Mouse (Mus musculus) ovary, postnatal 36 days (tissue): ENCODE data around the gene Angel1.

Source experiments
- DNase-seq: peaks from one replicate; pipeline ENCODE4 v3.0.0; 2022; ENCODE audit warnings: low spot score, mixed read lengths

The Angel1 gene

GRCm38 (mm10) chr12:86726120-86726640 lies at the start of gene Angel1:
Gene Angel1 (minus strand): TSS chr12:86726460.
- peak; percentile 97 for DNase-seq

- DNase-seq: peak; percentile 55
Measured at GRCm38 (mm10) chr12:86775561-86776280, 49.5 kb upstream of the Angel1 start.

GRCm38 (mm10) chr12:86772551-86772950 lies 46.3 kb upstream of the Angel1 start:
- DNase-seq: no peak

GRCm38 (mm10) chr12:86771823-86772427 lies 45.7 kb upstream of the Angel1 start:
- peak; percentile 91 for DNase-seq

- no peak for DNase-seq
Measured at GRCm38 (mm10) chr12:86770927-86771326, 44.7 kb upstream of the Angel1 start.

GRCm38 (mm10) chr12:86770261-86770670 lies 44.0 kb upstream of the Angel1 start:
- peak; percentile 54 for DNase-seq

- DNase-seq: no peak
Measured at GRCm38 (mm10) chr12:86769819-86770218, 43.6 kb upstream of the Angel1 start.

- peak; percentile 72 for DNase-seq
Measured at GRCm38 (mm10) chr12:86768986-86769580, 42.8 kb upstream of the Angel1 start.

- DNase-seq: peak; percentile 35
Measured at GRCm38 (mm10) chr12:86767868-86768631, 41.8 kb upstream of the Angel1 start.

GRCm38 (mm10) chr12:86766467-86766866 lies 40.2 kb upstream of the Angel1 start:
- no peak for DNase-seq

GRCm38 (mm10) chr12:86764060-86764459 lies 37.8 kb upstream of the Angel1 start:
- no peak for DNase-seq

GRCm38 (mm10) chr12:86761036-86761435 lies 34.8 kb upstream of the Angel1 start:
- no peak for DNase-seq

GRCm38 (mm10) chr12:86734319-86734810 lies 8.1 kb upstream of the Angel1 start, which contains the start of gene Lrrc74a:
Gene Lrrc74a (plus strand): TSS chr12:86734369.
- no peak for DNase-seq

GRCm38 (mm10) chr12:86725706-86726105 lies 554 bp downstream of the Angel1 start:
- DNase-seq: no peak

GRCm38 (mm10) chr12:86724300-86724699 lies 2.0 kb downstream of the Angel1 start:
- DNase-seq: no peak

- DNase-seq: no peak
Measured at GRCm38 (mm10) chr12:86721453-86721852, 4.8 kb downstream of the Angel1 start.

GRCm38 (mm10) chr12:86719961-86720639 lies 6.2 kb downstream of the Angel1 start:
- DNase-seq: no peak

GRCm38 (mm10) chr12:86716962-86717361 lies 9.3 kb downstream of the Angel1 start:
- no peak for DNase-seq

GRCm38 (mm10) chr12:86715401-86715800 lies 10.9 kb downstream of the Angel1 start:
- peak; percentile 66 for DNase-seq

- no peak for DNase-seq
Measured at GRCm38 (mm10) chr12:86714026-86714425, 12.2 kb downstream of the Angel1 start.

GRCm38 (mm10) chr12:86705843-86706242 lies 20.4 kb downstream of the Angel1 start:
- DNase-seq: no peak
